Mouse (Mus musculus) stomach, postnatal 0 days (tissue): Measurements from ENCODE around the gene Irf1. TPM values are rescaled to one million over a fixed set of nuclear protein-coding genes. Genes with fewer than 3 reads are reported as not detected.
A peak's percentile ranks its signal among the peaks of the same experiment; 100 is the strongest.

Experiments
- ATAC-seq: fragments of 200-750 bp; cut with Nextera tagmentation; 2 replicates; pipeline ENCODE4 v1.8.0; 2017; ENCODE audit not compliant: low FRiP score, low TSS enrichment
- DNase-seq: peaks from one replicate; pipeline ENCODE4 v3.0.0-alpha.2; 2016; ENCODE audit warnings: low spot score
- H3K27ac ChIP-seq: fragments of 300-500 bp; sonication (generic); replicated peaks from 2 replicates; pipeline ENCODE4 v1.5.1; 2014; ENCODE audit warnings: mild to moderate bottlenecking, control low read depth
- H3K27me3 ChIP-seq: fragments of 300-500 bp; sonication (generic); 2 replicates; pipeline ENCODE4 v1.6.1; 2014; ENCODE audit warnings: low read length; ENCODE audit not compliant: control insufficient read depth, insufficient read depth
- H3K36me3 ChIP-seq: fragments of 300-500 bp; sonication (generic); 2 replicates; pipeline ENCODE4 v1.6.1; 2014; ENCODE audit warnings: low read length, mixed read lengths; ENCODE audit not compliant: control insufficient read depth, insufficient read depth
- H3K4me1 ChIP-seq: fragments of 300-500 bp; sonication (generic); replicated peaks from 2 replicates; pipeline ENCODE4 v1.6.1; 2014; ENCODE audit warnings: antibody characterized with exemption; ENCODE audit not compliant: control insufficient read depth, insufficient read depth
- H3K4me2 ChIP-seq: fragments of 300-500 bp; sonication (generic); replicated peaks from 2 replicates; pipeline ENCODE4 v1.6.1; 2014; ENCODE audit warnings: low read depth, mild to moderate bottlenecking, control low read depth, moderate library complexity
- H3K4me3 ChIP-seq: fragments of 300-500 bp; sonication (generic); 2 replicates; pipeline ENCODE4 v1.5.1; 2014; ENCODE audit warnings: low read depth, low read length, control low read depth
- H3K9ac ChIP-seq: fragments of 300-500 bp; sonication (generic); 2 replicates; pipeline ENCODE4 v1.6.1; 2014; ENCODE audit warnings: mild to moderate bottlenecking, low read length, control low read depth, mixed read lengths
- H3K9me3 ChIP-seq: fragments of 300-500 bp; sonication (generic); 2 replicates; pipeline ENCODE4 v1.6.1; 2016; ENCODE audit warnings: low read length; ENCODE audit not compliant: control insufficient read depth
- CTCF ChIP-seq: IDR thresholded peaks from 2 replicates; pipeline ENCODE4 v1.5.1; 2016; ENCODE audit warnings: antibody characterized with exemption, low read depth, mild to moderate bottlenecking, moderate library complexity
- EP300 ChIP-seq: optimal IDR thresholded peaks from 2 replicates; pipeline ENCODE3; 2016; ENCODE audit warnings: antibody characterized with exemption
- WGBS: fragments of 180-500 bp; shearing (Covaris S2); extraction: QIAGEN DNeasy Blood & Tissue Kit; methylation state at CpG from one replicate; pipeline ENCODE4 v1.1.7; 2014; 5-methylcytosine and 5-hydroxymethylcytosine counted together
- polyA plus RNA-seq: library from polyadenylated mRNA; unstranded; fragments of >200 nt; fragmentation: Nextera tagmentation; extraction: Ambion mirVana; gene quantifications from 2 replicates; pipeline ENCODE4 v1.2.1, GENCODE M21; 2015

Irf1 gene
- 18.7 and 25.7 TPM in 2 replicates for polyA plus RNA-seq

DNA sequence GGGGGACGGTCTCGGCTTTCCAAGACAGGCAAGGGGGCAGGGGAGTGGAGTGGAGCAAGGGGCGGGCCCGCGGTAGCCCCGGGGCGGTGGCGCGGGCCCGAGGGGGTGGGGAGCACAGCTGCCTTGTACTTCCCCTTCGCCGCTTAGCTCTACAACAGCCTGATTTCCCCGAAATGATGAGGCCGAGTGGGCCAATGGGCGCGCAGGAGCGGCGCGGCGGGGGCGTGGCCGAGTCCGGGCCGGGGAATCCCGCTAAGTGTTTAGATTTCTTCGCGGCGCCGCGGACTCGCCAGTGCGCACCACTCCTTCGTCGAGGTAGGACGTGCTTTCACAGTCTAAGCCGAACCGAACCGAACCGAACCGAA is at the start of gene Irf1:
Gene Irf1 (plus strand): TSS at position 255 of the 365 bp plus-strand sequence.
- Histone ChIP-seq H3K9ac (peak within 1 kb of the TSS; percentile 68), H3K4me2 (peak within 1 kb of the TSS; percentile 74), H3K36me3 (peaks cover 4% of the 10 kb centered on the region; the same call in 1 of the 2 replicates), H3K27me3 (no peaks in the 10 kb centered on the region), H3K9me3 (no peaks in the 10 kb centered on the region), H3K4me1 (0 out of 2 replicates have a peak, but pooled peaks cover 3% of the 10 kb centered on the region), H3K4me3 (peak within 1 kb of the TSS; percentile 74), H3K27ac (peak within 1 kb of the TSS; percentile 81)
- ATAC-seq (peak; percentile 94), DNase-seq (peak; percentile 95)
- no peak for TF ChIP-seq CTCF
- WGBS = under 1% methylated on average over 40 of the region's 40 CpGs

DNA sequence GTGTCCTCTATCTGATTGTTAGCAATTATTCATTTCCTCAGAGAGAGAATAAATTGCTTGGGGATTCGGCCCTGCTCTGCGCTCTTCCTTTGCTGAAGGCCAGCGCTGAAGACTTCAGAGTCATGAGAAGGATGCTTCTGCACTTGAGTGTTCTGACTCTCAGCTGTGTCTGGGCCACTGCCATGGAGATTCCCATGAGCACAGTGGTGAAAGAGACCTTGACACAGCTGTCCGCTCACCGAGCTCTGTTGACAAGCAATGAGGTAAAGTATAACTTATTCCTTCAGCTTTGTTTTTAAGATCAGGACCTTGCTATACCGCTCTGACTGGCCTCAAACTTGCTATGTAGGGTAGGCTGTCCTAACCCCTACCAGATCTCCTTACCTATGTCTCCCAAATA is 49.1 kb upstream of the Irf1 start, which contains the start of gene Il5:
Gene Il5 (plus strand): TSS at position 80 of the 400 bp plus-strand sequence.
- no peak within 1 kb of the TSS for H3K9ac ChIP-seq
- no peak for TF ChIP-seq EP300
- no peak for TF ChIP-seq CTCF
- ATAC-seq (no peak), DNase-seq (no peak)
- H3K4me1 ChIP-seq = no peaks in the 10 kb centered on the region
- H3K27ac ChIP-seq = no peak within 1 kb of the TSS
- no peaks in the 10 kb centered on the region for H3K36me3 ChIP-seq
- H3K27me3 ChIP-seq = no peaks in the 10 kb centered on the region
- H3K9me3 ChIP-seq = no peaks in the 10 kb centered on the region
- 78% methylated on average over 6 of the region's 6 CpGs for WGBS
- H3K4me3 ChIP-seq = no peak within 1 kb of the TSS
- no peak within 1 kb of the TSS for H3K4me2 ChIP-seq

DNA sequence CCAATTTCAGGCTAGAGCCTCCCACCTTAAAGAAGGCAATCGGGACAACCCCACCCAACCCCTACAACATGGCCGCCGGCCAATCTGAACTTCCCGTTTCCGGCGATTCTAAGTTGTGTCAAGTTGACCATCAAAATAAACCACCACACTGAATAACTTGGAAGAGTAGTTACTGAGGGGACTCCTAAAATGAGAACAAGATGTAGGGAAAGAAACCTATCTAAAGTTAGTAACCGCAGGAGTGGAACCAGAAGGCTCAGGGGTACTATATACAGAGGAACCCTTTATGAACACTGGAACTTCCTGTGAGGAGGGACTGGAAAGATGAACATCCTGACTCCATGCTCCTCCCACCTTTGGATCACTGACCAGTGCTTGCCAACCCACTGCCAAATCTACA is 38.4 kb upstream of the Irf1 start:
- H3K9ac ChIP-seq = no peak overlapping the region
- TF ChIP-seq CTCF (no peak), EP300 (no peak)
- H3K4me1 ChIP-seq = no peaks in the 10 kb centered on the region

DNA sequence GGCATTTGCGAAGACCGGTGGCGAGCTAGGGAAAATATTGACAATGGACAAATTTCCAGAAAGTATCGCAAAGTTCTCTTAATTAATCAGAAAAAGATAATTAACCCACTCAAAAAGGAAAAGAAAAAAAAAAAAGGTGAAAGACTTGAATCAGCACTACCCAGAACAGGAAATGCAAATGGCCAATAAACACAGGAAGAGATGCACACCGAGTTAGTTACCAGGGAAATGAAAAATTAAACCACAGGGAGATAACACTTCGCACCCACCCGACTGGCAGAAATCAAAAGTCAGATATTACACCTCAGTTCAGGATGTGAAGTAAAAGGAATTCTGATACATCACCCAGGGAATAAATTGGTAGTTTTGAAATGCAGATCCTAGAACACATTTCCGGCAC is 37.6 kb upstream of the Irf1 start:
- H3K4me1 ChIP-seq = no peaks in the 10 kb centered on the region
- WGBS = 82% methylated on average over 8 of the region's 8 CpGs
- no peak overlapping the region for H3K9ac ChIP-seq
- no peaks in the 10 kb centered on the region for H3K36me3 ChIP-seq
- TF ChIP-seq CTCF (no peak), EP300 (no peak)
- no peak overlapping the region for H3K4me3 ChIP-seq
- no peaks in the 10 kb centered on the region for H3K27me3 ChIP-seq
- ATAC-seq (no peak), DNase-seq (no peak)
- no peak overlapping the region for H3K4me2 ChIP-seq
- H3K9me3 ChIP-seq = no peaks in the 10 kb centered on the region
- H3K27ac ChIP-seq = no peak overlapping the region

More for the DNA sequence above, 38.4 kb upstream of the Irf1 start:
- Histone ChIP-seq H3K27ac (no peak overlapping the region), H3K4me2 (no peak overlapping the region), H3K4me3 (no peak overlapping the region), H3K27me3 (no peaks in the 10 kb centered on the region), H3K36me3 (no peaks in the 10 kb centered on the region), H3K9me3 (no peaks in the 10 kb centered on the region)
- WGBS = 93% methylated on average over 7 of the region's 7 CpGs
- DNase-seq (no peak), ATAC-seq (no peak)

DNA sequence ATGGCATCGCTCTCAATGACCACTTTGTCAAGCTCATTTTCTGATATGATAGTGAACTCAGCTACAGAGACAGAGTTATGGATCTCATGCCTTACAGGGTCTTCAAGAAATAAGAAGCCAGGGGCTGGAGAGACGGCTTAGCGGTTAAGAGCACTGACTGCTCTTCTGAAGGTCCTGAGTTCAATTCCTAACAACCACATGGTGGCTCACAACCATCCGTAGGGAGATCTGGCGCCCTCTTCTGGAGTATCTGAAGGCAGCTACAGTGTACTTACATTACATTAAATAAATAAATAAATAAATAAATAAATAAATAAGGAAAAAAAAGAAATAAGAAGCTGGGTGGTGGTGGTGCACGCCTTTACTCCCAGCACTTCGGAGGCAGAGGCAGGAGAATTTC is 36.0 kb upstream of the Irf1 start:
- no peak overlapping the region for H3K4me2 ChIP-seq
- no peaks in the 10 kb centered on the region for H3K36me3 ChIP-seq
- ATAC-seq (no peak), DNase-seq (no peak)
- no peaks in the 10 kb centered on the region for H3K9me3 ChIP-seq
- peak; percentile 40 for TF ChIP-seq CTCF
- no peak for TF ChIP-seq EP300
- no peak overlapping the region for H3K4me3 ChIP-seq
- H3K27me3 ChIP-seq = no peaks in the 10 kb centered on the region
- H3K9ac ChIP-seq = no peak overlapping the region
- WGBS = 90% methylated on average over 7 of the region's 7 CpGs
- H3K4me1 ChIP-seq = no peaks in the 10 kb centered on the region
- H3K27ac ChIP-seq = no peak overlapping the region

DNA sequence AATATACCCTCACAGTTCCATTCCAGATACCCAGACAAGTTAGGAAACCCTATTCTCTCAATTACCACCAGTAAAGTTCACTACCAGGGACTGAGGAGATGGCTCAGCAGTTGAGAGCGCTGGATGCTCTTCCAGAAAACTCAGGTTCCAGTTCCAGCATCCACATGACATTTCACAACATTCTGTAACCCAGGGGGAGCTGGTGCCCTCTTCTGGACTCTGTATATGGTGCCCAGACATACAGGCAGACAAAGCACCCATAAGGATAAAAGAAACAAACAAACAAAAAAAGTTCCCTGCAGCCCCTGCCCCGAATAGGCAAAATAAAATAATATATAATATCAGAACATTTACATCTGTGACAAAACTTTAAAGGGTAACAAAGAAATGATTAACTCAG is 35.4 kb upstream of the Irf1 start:
- Histone ChIP-seq H3K36me3 (no peaks in the 10 kb centered on the region), H3K4me1 (no peaks in the 10 kb centered on the region), H3K9ac (no peak overlapping the region), H3K4me2 (no peak overlapping the region), H3K4me3 (no peak overlapping the region), H3K9me3 (no peaks in the 10 kb centered on the region), H3K27me3 (no peaks in the 10 kb centered on the region), H3K27ac (no peak overlapping the region)
- TF ChIP-seq EP300 (no peak), CTCF (no peak)
- ATAC-seq (no peak), DNase-seq (no peak)
- 68% methylated on average over 2 of the region's 2 CpGs for WGBS
